Mouse (Mus musculus) left cerebral cortex, postnatal 14 days (tissue): ENCODE results near the gene Luzp2. TPM values are rescaled to one million over a fixed set of nuclear protein-coding genes. Genes with fewer than 3 reads are reported as not detected.
"Not testable (repeated sequence)": the region's sequence is repeated elsewhere in the genome, so short reads cannot be mapped to it uniquely, and the experiment has no call there.

ENCODE experiments used
- DNase-seq, 2 experiments: peaks; one replicate each; pipeline ENCODE4 v3.0.0; 2021 to 2022; ENCODE audit warnings: low spot score in 2 of 2, mixed read lengths in 1 of 2
- intact Hi-C: fragments of 180-260 bp; cut with DNase I; formaldehyde crosslinking; loops from one replicate; pipeline ENCODE4 v1.15.1; 2025
- total RNA-seq, 2 experiments: library from RNA; stranded (reverse); gene quantifications; 2 replicates each; pipeline ENCODE4 v1.2.3; 2021

Luzp2 gene
- total RNA-seq, 2 experiments from 2014 or later, result 89.0 to 97.9 TPM

GRCm38 (mm10) chr7:54962678-54963077 is 127.4 kb downstream of the Luzp2 start:
- DNase-seq, result no peak
- intact Hi-C loops, result no loop called here

- intact Hi-C loops, result no loop called here
Observed at GRCm38 (mm10) chr7:54977372-54977771, 142.1 kb downstream of the Luzp2 start.

GRCm38 (mm10) chr7:54980585-54980984 is 145.3 kb downstream of the Luzp2 start:
- intact Hi-C loops, result no loop called here
- no peak for DNase-seq

More at GRCm38 (mm10) chr7:54977372-54977771, 142.1 kb downstream of the Luzp2 start:
- DNase-seq, result no peak

GRCm38 (mm10) chr7:55000397-55000796 is 165.1 kb downstream of the Luzp2 start:
- intact Hi-C loops, result no loop called here
- no peak for DNase-seq

- no peak for DNase-seq
- intact Hi-C loops, result no loop called here
Observed at GRCm38 (mm10) chr7:55009173-55009771, 174.0 kb downstream of the Luzp2 start.

GRCm38 (mm10) chr7:55133850-55134249 is 298.6 kb downstream of the Luzp2 start:
- intact Hi-C loops, DNase-seq: not testable (repeated sequence)

- intact Hi-C loops, result no loop called here
Observed at GRCm38 (mm10) chr7:55188927-55189326, 353.6 kb downstream of the Luzp2 start.

GRCm38 (mm10) chr7:55189496-55189895 is 354.2 kb downstream of the Luzp2 start:
- intact Hi-C loops, result no loop called here
- DNase-seq, result peak; percentile 20 to 26

More at GRCm38 (mm10) chr7:55188927-55189326, 353.6 kb downstream of the Luzp2 start:
- no peak for DNase-seq

GRCm38 (mm10) chr7:55190655-55191054 is 355.4 kb downstream of the Luzp2 start:
- DNase-seq, result no peak
- intact Hi-C loops, result no loop called here

GRCm38 (mm10) chr7:55198806-55199205 is 363.5 kb downstream of the Luzp2 start:
- peak; percentile 5 for DNase-seq
- intact Hi-C loops, result no loop called here

GRCm38 (mm10) chr7:55222997-55223396 is 387.7 kb downstream of the Luzp2 start:
- intact Hi-C loops, result no loop called here
- no peak for DNase-seq

GRCm38 (mm10) chr7:55229407-55229806 is 394.1 kb downstream of the Luzp2 start:
- no peak for DNase-seq
- intact Hi-C loops, result no loop called here
